Mouse (Mus musculus) midbrain, embryonic 14.5 days (tissue): ENCODE measurements around the gene Gramd1a. TPM values are rescaled to one million over a fixed set of nuclear protein-coding genes. Genes with fewer than 3 reads are reported as not detected.
A peak's percentile ranks its signal among the peaks of the same experiment; 100 is the strongest.

Experiments
- ATAC-seq: fragments of 200-750 bp; cut with Nextera tagmentation; 2 replicates; pipeline ENCODE4 v1.8.0; 2017; ENCODE audit warnings: moderate number of reproducible peaks, moderate library complexity; ENCODE audit not compliant: low FRiP score, low TSS enrichment
- DNase-seq: peaks from one replicate; pipeline ENCODE4 v3.0.0-alpha.2; 2015
- H3K27ac ChIP-seq: fragments of 300-500 bp; sonication (generic); replicated peaks from 2 replicates; pipeline ENCODE4 v1.5.1; 2014; ENCODE audit warnings: mild to moderate bottlenecking, low read depth, low read length, moderate library complexity
- H3K27me3 ChIP-seq: fragments of 300-500 bp; sonication (generic); 2 replicates; pipeline ENCODE4 v1.6.1; 2014; ENCODE audit warnings: low read length, control low read depth, mixed read lengths; ENCODE audit not compliant: control insufficient read depth, insufficient read depth
- H3K36me3 ChIP-seq: fragments of 300-500 bp; sonication (generic); 2 replicates; pipeline ENCODE4 v1.6.1; 2014; ENCODE audit warnings: low read length, control low read depth; ENCODE audit not compliant: control insufficient read depth, insufficient read depth
- H3K4me1 ChIP-seq: fragments of 300-500 bp; sonication (generic); 2 replicates; pipeline ENCODE4 v1.6.1; 2014; ENCODE audit warnings: mild to moderate bottlenecking, antibody characterized with exemption, low read length, control low read depth; ENCODE audit not compliant: control insufficient read depth, insufficient read depth
- H3K4me2 ChIP-seq: fragments of 300-500 bp; sonication (generic); 2 replicates; pipeline ENCODE4 v1.6.1; 2014; ENCODE audit warnings: mild to moderate bottlenecking, low read length, moderate library complexity
- H3K4me3 ChIP-seq: fragments of 300-500 bp; sonication (generic); replicated peaks from 2 replicates; pipeline ENCODE4 v1.5.1; 2014; ENCODE audit warnings: low read depth, low read length
- H3K9ac ChIP-seq: fragments of 300-500 bp; sonication (generic); replicated peaks from 2 replicates; pipeline ENCODE4 v1.6.1; 2014; ENCODE audit warnings: mild to moderate bottlenecking, low read length, moderate library complexity
- H3K9me3 ChIP-seq: fragments of 300-500 bp; sonication (generic); 2 replicates; pipeline ENCODE4 v1.6.1; 2016; ENCODE audit warnings: low read length, control low read depth, mixed read lengths; ENCODE audit not compliant: control insufficient read depth
- WGBS: fragments of 180-500 bp; shearing (Covaris S2); extraction: QIAGEN DNeasy Blood & Tissue Kit; methylation state at CpG from one replicate; pipeline ENCODE4 v1.1.7; 2014; 5-methylcytosine and 5-hydroxymethylcytosine counted together
- polyA plus RNA-seq: library from polyadenylated mRNA; unstranded; fragments of >200 nt; fragmentation: Nextera tagmentation; extraction: Ambion mirVana; gene quantifications from 2 replicates; pipeline ENCODE4 v1.2.1, GENCODE M21; 2014

Gene Gramd1a
- polyA plus RNA-seq, 1 experiment from 2014 or later: 205 TPM

GRCm38 (mm10) chr7:31119556-31119955 lies 36.1 kb downstream of the Gramd1a start:
- Histone ChIP-seq H3K36me3 (no peaks in the 10 kb centered on the region), H3K9me3 (no peaks in the 10 kb centered on the region), H3K4me2 (no peak overlapping the region), H3K9ac (no peak overlapping the region), H3K4me3 (no peak overlapping the region), H3K4me1 (no peaks in the 10 kb centered on the region), H3K27ac (no peak overlapping the region), H3K27me3 (no peaks in the 10 kb centered on the region)
- no peak for ATAC-seq
- no peak for DNase-seq
- 89% methylated on average over 5 of the region's 5 CpGs for WGBS

GRCm38 (mm10) chr7:31118486-31118885 lies 37.2 kb downstream of the Gramd1a start:
- ATAC-seq (no peak), DNase-seq (no peak)
- Histone ChIP-seq H3K27me3 (no peaks in the 10 kb centered on the region), H3K36me3 (no peaks in the 10 kb centered on the region), H3K4me3 (no peak overlapping the region), H3K9ac (no peak overlapping the region), H3K4me1 (no peaks in the 10 kb centered on the region), H3K9me3 (no peaks in the 10 kb centered on the region), H3K4me2 (no peak overlapping the region), H3K27ac (no peak overlapping the region)
- WGBS: 70% methylated on average over 7 of the region's 7 CpGs

GRCm38 (mm10) chr7:31117465-31117864 lies 38.2 kb downstream of the Gramd1a start:
- Histone ChIP-seq H3K36me3 (no peaks in the 10 kb centered on the region), H3K27me3 (no peaks in the 10 kb centered on the region), H3K4me2 (no peak overlapping the region), H3K4me1 (no peaks in the 10 kb centered on the region), H3K4me3 (no peak overlapping the region), H3K9ac (no peak overlapping the region), H3K27ac (no peak overlapping the region), H3K9me3 (no peaks in the 10 kb centered on the region)
- DNase-seq: no peak
- no peak for ATAC-seq
- 89% methylated on average over 11 of the region's 11 CpGs for WGBS

GRCm38 (mm10) chr7:31116721-31117145 lies 39.0 kb downstream of the Gramd1a start:
- H3K4me1 ChIP-seq: no peaks in the 10 kb centered on the region
- H3K27ac ChIP-seq: no peak overlapping the region
- H3K4me2 ChIP-seq: no peak overlapping the region
- 51% methylated on average over 16 of the region's 16 CpGs for WGBS
- no peak overlapping the region for H3K9ac ChIP-seq
- 0 out of 2 replicates have a peak, but pooled peaks have one; percentile 7 for ATAC-seq
- no peaks in the 10 kb centered on the region for H3K36me3 ChIP-seq
- no peaks in the 10 kb centered on the region for H3K9me3 ChIP-seq
- no peak for DNase-seq
- H3K27me3 ChIP-seq: no peaks in the 10 kb centered on the region
- no peak overlapping the region for H3K4me3 ChIP-seq

- no peak for DNase-seq
- 42% methylated on average over 17 of the region's 17 CpGs for WGBS
Measured at GRCm38 (mm10) chr7:31115587-31116043, 40.1 kb downstream of the Gramd1a start.

GRCm38 (mm10) chr7:31115182-31115581 lies 40.5 kb downstream of the Gramd1a start, which contains the start of gene Hpn:
Hpn (minus strand) TSS chr7:31115290.
- no peak within 1 kb of the TSS for H3K9ac ChIP-seq
- H3K4me3 ChIP-seq: no peak within 1 kb of the TSS
- 25% methylated on average over 11 of the region's 15 CpGs for WGBS
- H3K27ac ChIP-seq: no peak within 1 kb of the TSS
- H3K27me3 ChIP-seq: no peaks in the 10 kb centered on the region
- H3K9me3 ChIP-seq: no peaks in the 10 kb centered on the region
- DNase-seq: no peak
- no peaks in the 10 kb centered on the region for H3K36me3 ChIP-seq
- H3K4me2 ChIP-seq: no peak within 1 kb of the TSS
- no peak for ATAC-seq
- no peaks in the 10 kb centered on the region for H3K4me1 ChIP-seq

More at GRCm38 (mm10) chr7:31115587-31116043, 40.1 kb downstream of the Gramd1a start:
- no peaks in the 10 kb centered on the region for H3K36me3 ChIP-seq
- H3K4me2 ChIP-seq: no peak overlapping the region
- no peaks in the 10 kb centered on the region for H3K27me3 ChIP-seq
- H3K27ac ChIP-seq: no peak overlapping the region
- H3K4me3 ChIP-seq: no peak overlapping the region
- no peak overlapping the region for H3K9ac ChIP-seq
- no peak for ATAC-seq
- H3K4me1 ChIP-seq: no peaks in the 10 kb centered on the region
- H3K9me3 ChIP-seq: no peaks in the 10 kb centered on the region

- H3K9me3 ChIP-seq: no peaks in the 10 kb centered on the region
- no peak for ATAC-seq
- 48% methylated on average over 10 of the region's 10 CpGs for WGBS
Measured at GRCm38 (mm10) chr7:31114646-31115045, 41.0 kb downstream of the Gramd1a start.

GRCm38 (mm10) chr7:31113800-31114199 lies 41.9 kb downstream of the Gramd1a start:
- no peak overlapping the region for H3K9ac ChIP-seq
- no peak overlapping the region for H3K4me3 ChIP-seq
- no peak overlapping the region for H3K27ac ChIP-seq
- no peaks in the 10 kb centered on the region for H3K36me3 ChIP-seq
- no peaks in the 10 kb centered on the region for H3K4me1 ChIP-seq
- ATAC-seq (no peak), DNase-seq (no peak)
- WGBS: 83% methylated on average over 6 of the region's 6 CpGs
- no peaks in the 10 kb centered on the region for H3K9me3 ChIP-seq
- H3K4me2 ChIP-seq: no peak overlapping the region
- no peaks in the 10 kb centered on the region for H3K27me3 ChIP-seq

More at GRCm38 (mm10) chr7:31114646-31115045, 41.0 kb downstream of the Gramd1a start:
- Histone ChIP-seq H3K9ac (no peak overlapping the region), H3K36me3 (no peaks in the 10 kb centered on the region), H3K27me3 (no peaks in the 10 kb centered on the region), H3K4me2 (no peak overlapping the region), H3K4me1 (no peaks in the 10 kb centered on the region), H3K27ac (no peak overlapping the region), H3K4me3 (no peak overlapping the region)
- no peak for DNase-seq

GRCm38 (mm10) chr7:31112036-31112435 lies 43.7 kb downstream of the Gramd1a start:
- Histone ChIP-seq H3K9ac (no peak overlapping the region), H3K27me3 (no peaks in the 10 kb centered on the region), H3K36me3 (no peaks in the 10 kb centered on the region), H3K9me3 (no peaks in the 10 kb centered on the region), H3K4me1 (no peaks in the 10 kb centered on the region), H3K27ac (no peak overlapping the region), H3K4me2 (no peak overlapping the region), H3K4me3 (no peak overlapping the region)
- WGBS: 32% methylated on average over 4 of the region's 4 CpGs
- no peak for ATAC-seq
- no peak for DNase-seq
